ENCODE assay signal across 9 mouse cellular contexts in the genomic region with DNA sequence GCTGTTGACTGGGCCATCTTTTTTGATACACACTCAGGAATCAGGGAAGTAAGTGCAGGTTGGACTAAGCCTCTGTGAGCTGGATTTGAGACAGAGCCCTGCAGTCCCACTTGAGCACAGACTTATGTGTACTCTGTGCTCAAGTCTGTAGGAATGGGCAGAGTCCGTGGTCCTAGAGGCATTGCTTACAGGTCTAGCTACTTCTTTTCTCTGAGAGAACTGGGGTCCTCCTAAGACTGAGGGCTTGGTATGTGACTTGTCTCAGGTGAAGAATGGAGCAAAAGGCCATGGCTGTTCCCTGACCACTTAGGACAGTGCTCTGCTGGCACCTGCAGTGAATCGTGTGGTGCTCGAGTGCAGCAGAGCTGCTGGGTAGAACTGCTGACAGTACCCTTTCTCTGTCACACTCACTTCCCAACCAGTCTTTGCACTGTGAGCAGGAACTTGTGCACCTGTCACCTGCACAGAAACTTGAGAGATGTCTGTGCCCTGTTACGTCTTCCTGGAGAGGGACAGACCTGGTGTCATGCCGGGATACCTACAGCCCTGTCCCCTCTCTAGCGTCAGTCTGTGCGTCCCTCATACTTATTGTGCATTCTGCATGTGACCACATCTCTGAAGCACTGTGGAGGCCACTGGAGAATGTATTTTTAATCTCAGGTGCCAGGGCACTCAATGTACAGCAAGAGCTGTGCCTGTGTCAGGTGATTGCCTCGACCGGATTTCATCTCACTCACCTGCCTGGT.
DNase-seq lines count a peak whose midpoint lies in the region; ATAC-seq and TF ChIP-seq lines count a peak whose summit lies in the region.
"Had no signal": no experiment of that assay in that cellular context is flagged by ENCODE, and none has a peak within 500 bp of the region (broad histone marks: within the 10 kb centered on the region; RNA-seq: fewer than 3 reads in every experiment).

No protein-coding gene starts in this region.

- no peak for TF ChIP-seq POLR2A in ES-Bruce4 (IDR thresholded peaks at IDR 0.05; ENCODE audit: insufficient read depth, low read length)

- no peak for DNase-seq in heart, postnatal 25 days (ENCODE audit: low spot score)
- no peak for DNase-seq in forebrain, postnatal 0 days
- DNase-seq in layer of hippocampus, postnatal 14 days (ENCODE audit: low spot score in 2 of 2) = no peak
- no peak for DNase-seq in cerebellum, postnatal 36 days
- no peak for DNase-seq in cerebellum, postnatal 14 days

- intact Hi-C loops in heart, postnatal 25 days (cut with DNase I) = no loop called here

- TF ChIP-seq CTCF in ES-Bruce4 (IDR thresholded peaks at IDR 0.05; ENCODE audit: low read depth, low read length) = no peak
- TF ChIP-seq CTCF in forebrain, postnatal 0 days (IDR thresholded peaks at IDR 0.05; ENCODE audit: low read depth) = no peak

- TF ChIP-seq EP300 in ES-Bruce4 (IDR thresholded peaks at IDR 0.05; ENCODE audit: insufficient read depth, low read depth, low read length) = no peak

- H3K4me1 ChIP-seq in heart, embryonic 11.5 days (ENCODE audit: control insufficient read depth, insufficient read depth, low read length) = peaks cover 19% of the 10 kb centered on the region
- H3K4me1 ChIP-seq in ES-Bruce4 (ENCODE audit: control insufficient read depth, insufficient read depth, low read length) = peaks cover 6% of the 10 kb centered on the region
- peaks cover 6% of the 10 kb centered on the region; the same call in 1 of the 2 replicates for H3K4me1 ChIP-seq in forebrain, postnatal 0 days (ENCODE audit: insufficient read depth)
- peaks cover 37% of the 10 kb centered on the region for H3K4me1 ChIP-seq in midbrain, embryonic 12.5 days

- no peak overlapping the region for H3K9ac ChIP-seq in heart, embryonic 11.5 days (ENCODE audit: low read depth, low read length)
- no peak overlapping the region for H3K9ac ChIP-seq in ES-Bruce4 (ENCODE audit: low read depth, poor library complexity, severe bottlenecking)
- H3K9ac ChIP-seq in forebrain, postnatal 0 days = 0 out of 2 replicates have a peak overlapping the region, but pooled peaks have one; percentile 19
- H3K9ac ChIP-seq in midbrain, embryonic 12.5 days (replicated peaks) = peak overlapping the region; percentile 2; the same call in 1 of the 2 replicates

- ATAC-seq in heart, embryonic 11.5 days (replicated peaks; ENCODE audit: insufficient number of reproducible peaks, low FRiP score, low TSS enrichment) = no peak
- ATAC-seq in forebrain, postnatal 0 days = peak; percentile 30; the same call in 1 of the 2 replicates
- ATAC-seq in midbrain, embryonic 12.5 days (ENCODE audit: low FRiP score, low read depth) = peak; percentile 62

- no peaks in the 10 kb centered on the region for H3K27me3 ChIP-seq in heart, embryonic 11.5 days (ENCODE audit: control insufficient read depth, insufficient read depth, low read length)
- H3K27me3 ChIP-seq in ES-Bruce4 (ENCODE audit: control insufficient read depth, insufficient read depth, low read length, poor library complexity, severe bottlenecking) = no peaks in the 10 kb centered on the region
- no peaks in the 10 kb centered on the region for H3K27me3 ChIP-seq in forebrain, postnatal 0 days (ENCODE audit: insufficient read depth, low read length)
- peaks cover 35% of the 10 kb centered on the region for H3K27me3 ChIP-seq in midbrain, embryonic 12.5 days

- no peaks in the 10 kb centered on the region for H3K36me3 ChIP-seq in heart, embryonic 11.5 days (ENCODE audit: control insufficient read depth, insufficient read depth, low read length)
- H3K36me3 ChIP-seq in ES-Bruce4 (ENCODE audit: control insufficient read depth, insufficient read depth, low read length, poor library complexity, severe bottlenecking) = no peaks in the 10 kb centered on the region
- H3K36me3 ChIP-seq in forebrain, postnatal 0 days (ENCODE audit: insufficient read depth) = no peaks in the 10 kb centered on the region
- no peaks in the 10 kb centered on the region for H3K36me3 ChIP-seq in midbrain, embryonic 12.5 days

- no peaks in the 10 kb centered on the region for H3K9me3 ChIP-seq in heart, embryonic 11.5 days (replicated peaks; ENCODE audit: control insufficient read depth, low read length)
- H3K9me3 ChIP-seq in ES-Bruce4 (replicated peaks; ENCODE audit: control insufficient read depth, insufficient read depth, low read length, poor library complexity, severe bottlenecking) = no peaks in the 10 kb centered on the region
- H3K9me3 ChIP-seq in forebrain, postnatal 0 days (ENCODE audit: low read length) = no peaks in the 10 kb centered on the region
- H3K9me3 ChIP-seq in midbrain, embryonic 12.5 days = no peaks in the 10 kb centered on the region

- 35% methylated on average over 9 of the region's 9 CpGs for WGBS in heart, embryonic 11.5 days (ENCODE audit: insufficient replicate concordance)
- WGBS in forebrain, postnatal 0 days = 9% methylated on average over 9 of the region's 9 CpGs
- WGBS in midbrain, embryonic 12.5 days = 8% methylated on average over 9 of the region's 9 CpGs

- peak overlapping the region; percentile 22 for H3K4me2 ChIP-seq in heart, embryonic 11.5 days
- H3K4me2 ChIP-seq in forebrain, postnatal 0 days (ENCODE audit: low read depth) = no peak overlapping the region
- H3K4me2 ChIP-seq in midbrain, embryonic 12.5 days (replicated peaks) = peak overlapping the region; percentile 43
- H3K4me2 ChIP-seq: liver, embryonic 11.5 days had no signal

- no peak overlapping the region for H3K27ac ChIP-seq in heart, embryonic 11.5 days (ENCODE audit: low read depth, low read length)
- H3K27ac ChIP-seq in ES-Bruce4 (ENCODE audit: insufficient read depth, low read length) = peak overlapping the region; percentile 41
- peak overlapping the region; percentile 75 for H3K27ac ChIP-seq in forebrain, postnatal 0 days (ENCODE audit: low read depth, low read length)
- H3K27ac ChIP-seq in midbrain, embryonic 12.5 days (replicated peaks) = peak overlapping the region; percentile 94

- no peak overlapping the region for H3K4me3 ChIP-seq in heart, embryonic 11.5 days (ENCODE audit: low read depth, low read length)
- no peak overlapping the region for H3K4me3 ChIP-seq in ES-Bruce4 (ENCODE audit: low read depth, low read length)
- H3K4me3 ChIP-seq in forebrain, postnatal 0 days (ENCODE audit: low read depth, low read length) = no peak overlapping the region
- no peak overlapping the region for H3K4me3 ChIP-seq in midbrain, embryonic 12.5 days

Comparison
In these comparisons a context has a peak if more than half of its experiments do, and no peak if none do; other contexts are left out.
1. H3K9ac ChIP-seq: peak in forebrain, postnatal 0 days (single experiment) and midbrain, embryonic 12.5 days (single experiment); none in heart, embryonic 11.5 days (single experiment) and ES-Bruce4 (single experiment).